Mouse (Mus musculus) adrenal gland (tissue): ENCODE results near the gene Pde8a.
"Not testable (repeated sequence)": the region's sequence is repeated elsewhere in the genome, so short reads cannot be mapped to it uniquely, and the experiment has no call there.

Experiments
- intact Hi-C: fragments of 180-260 bp; cut with DNase I; formaldehyde crosslinking; loops from one replicate; pipeline ENCODE4 v1.15.1; 2025
- long read RNA-seq, 2 experiments: library from polyadenylated mRNA; unstranded; transcript quantifications; one replicate each; pipeline ENCODE4 v2.0.0; 2020; ENCODE audit warnings: borderline replicate concordance in 1 of 2; ENCODE audit not compliant: insufficient replicate concordance in 1 of 2

Gene Pde8a
- long read RNA-seq, experiment 1, partial matches to known transcripts: 11 of 14 reads
- long read RNA-seq, experiment 1, other reads (novel, unspliced or antisense): 1 of 14 reads
- long read RNA-seq, experiment 2, partial matches to known transcripts: 29 of 35 reads
- long read RNA-seq, experiment 2, other reads (novel, unspliced or antisense): 2 of 35 reads

- intact Hi-C loops: loop anchor here (5.0 kb wide), 2 partner anchors 89 to 124 kb away; no protein-coding TSS in a partner anchor
These were observed at the start of gene Pde8a for GRCm38 (mm10) chr7:81213347-81214152. Pde8a (plus strand) TSS chr7:81213596.

- intact Hi-C loops: loop anchor here (2.0 to 10.0 kb wide), 2 partner anchors 140 to 172 kb away; no protein-coding TSS in a partner anchor
These were observed 49.0 kb upstream of the Pde8a start for GRCm38 (mm10) chr7:81164411-81164810.

DNA sequence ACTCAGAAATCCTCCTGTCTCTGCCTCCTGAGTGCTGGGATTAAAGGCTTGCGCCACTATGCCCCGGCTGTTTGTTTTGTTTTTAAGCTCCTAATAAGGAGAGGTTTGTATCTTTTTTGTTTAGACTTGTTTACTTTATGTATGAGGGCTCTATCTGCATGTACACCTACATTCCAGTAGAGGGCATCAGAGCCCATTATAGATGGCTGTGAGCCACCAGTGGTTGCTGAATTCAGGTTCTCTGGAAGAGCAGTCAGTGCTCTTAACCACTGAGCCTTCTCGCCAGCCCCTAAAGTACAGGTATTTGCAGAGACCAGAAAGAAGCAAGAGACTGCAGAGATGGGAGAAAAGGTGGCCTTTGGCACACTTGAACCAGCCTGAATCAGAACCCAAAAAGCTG, 46.3 kb upstream of the Pde8a start:
- intact Hi-C loops: loop anchor here (10.0 kb wide), 1 partner anchor 138 kb away; no protein-coding TSS in a partner anchor

GRCm38 (mm10) chr7:81169351-81169750, 44.0 kb upstream of the Pde8a start:
- intact Hi-C loops: loop anchor here (10.0 kb wide), 1 partner anchor 135 kb away; no protein-coding TSS in a partner anchor

GRCm38 (mm10) chr7:81173931-81174330, 39.5 kb upstream of the Pde8a start:
- intact Hi-C loops: no loop called here

DNA sequence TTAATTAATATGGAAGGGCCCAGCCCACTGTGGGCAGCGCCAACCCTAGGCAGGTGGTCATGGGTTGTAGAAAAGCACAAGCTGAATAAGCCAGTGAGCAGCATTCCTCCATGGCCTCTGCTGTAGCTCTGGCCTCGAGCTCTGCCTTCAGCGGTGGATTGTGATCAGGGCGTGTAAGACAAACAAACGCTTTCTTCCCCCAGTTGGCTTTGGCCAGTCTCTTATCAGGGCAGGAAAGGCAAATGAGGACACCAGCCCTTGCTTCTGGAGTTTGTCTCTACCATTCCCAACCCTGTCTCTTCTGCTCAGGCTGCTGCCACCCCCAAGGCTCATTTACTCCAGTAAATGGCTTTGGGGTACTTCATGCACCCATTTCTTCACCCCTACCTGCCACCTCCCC, 38.7 kb upstream of the Pde8a start:
- intact Hi-C loops: no loop called here

DNA sequence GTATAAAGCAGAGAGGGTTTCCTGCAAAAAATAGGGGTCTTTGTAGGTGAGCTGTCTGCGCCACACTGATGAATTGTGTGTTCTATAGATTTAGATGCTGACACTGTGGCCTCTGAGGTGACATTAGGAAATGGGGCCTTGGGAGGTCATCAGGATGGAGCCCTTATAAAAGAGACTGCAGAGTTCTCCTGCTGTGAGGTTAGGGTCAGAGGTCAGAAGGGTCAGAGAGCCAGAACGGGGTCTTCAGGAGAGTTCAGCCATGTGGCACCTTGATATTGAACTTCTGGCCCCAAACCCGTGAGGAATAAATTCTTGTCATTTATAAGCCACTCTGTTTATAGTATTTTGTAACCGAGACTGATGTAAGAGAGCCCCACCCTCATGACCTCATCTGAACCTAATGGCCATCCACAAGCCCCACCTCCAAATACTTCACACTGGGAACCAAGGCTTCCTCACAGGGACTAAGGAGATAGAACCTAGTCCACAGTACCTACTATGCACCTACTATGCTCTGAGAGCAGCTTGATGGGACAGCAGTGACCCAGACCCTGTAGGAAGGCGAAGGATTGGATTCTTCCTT, 37.1 kb upstream of the Pde8a start:
- intact Hi-C loops: no loop called here

- intact Hi-C loops: no loop called here
These were observed 33.9 kb upstream of the Pde8a start for GRCm38 (mm10) chr7:81179494-81179893.

GRCm38 (mm10) chr7:81182492-81183175, 30.8 kb upstream of the Pde8a start:
- intact Hi-C loops: no loop called here

- intact Hi-C loops: no loop called here
These were observed 30.2 kb upstream of the Pde8a start for GRCm38 (mm10) chr7:81183181-81183580.

DNA sequence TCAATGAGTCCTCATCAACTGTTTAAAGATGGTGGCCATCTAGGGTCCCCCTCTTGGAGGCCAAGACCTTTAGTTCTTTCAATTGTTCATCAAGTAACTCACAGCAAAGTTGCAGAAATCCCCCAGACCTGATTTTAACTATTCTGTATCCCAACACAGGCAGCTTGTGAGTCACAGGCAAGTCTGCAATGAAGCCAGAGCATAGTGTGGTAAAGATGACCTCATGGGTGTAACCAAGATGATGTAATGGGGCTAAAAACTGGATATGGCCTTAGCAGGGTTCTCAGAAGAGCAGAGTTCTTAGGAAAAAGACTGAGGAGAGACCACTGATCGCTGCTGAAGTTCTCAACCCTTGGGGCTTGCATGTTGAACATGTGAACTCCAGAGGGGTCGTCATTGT, 29.3 kb upstream of the Pde8a start:
- intact Hi-C loops: no loop called here

- intact Hi-C loops: no loop called here
These were observed 28.7 kb upstream of the Pde8a start for GRCm38 (mm10) chr7:81184651-81185050.

DNA sequence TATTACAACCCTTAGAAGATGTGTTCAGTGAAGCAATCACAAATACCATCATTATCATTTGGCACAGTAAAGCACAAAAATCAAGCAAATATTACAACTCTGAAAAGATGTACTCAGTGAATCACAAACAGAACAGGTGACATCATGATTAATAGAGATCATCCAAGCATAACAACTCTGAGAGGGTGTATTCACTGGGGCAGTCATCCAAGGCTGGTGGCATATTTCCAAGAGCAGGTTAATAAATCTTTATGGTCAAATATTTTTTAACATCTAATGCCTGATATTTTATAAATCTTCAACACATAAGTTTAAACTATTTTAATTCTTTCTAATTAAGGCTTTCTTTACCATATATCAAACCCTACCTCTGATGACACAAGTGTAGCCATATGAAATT, 27.4 kb upstream of the Pde8a start:
- intact Hi-C loops: not testable (repeated sequence)

- intact Hi-C loops: no loop called here
These were observed 24.2 kb upstream of the Pde8a start for GRCm38 (mm10) chr7:81189180-81189579.

DNA sequence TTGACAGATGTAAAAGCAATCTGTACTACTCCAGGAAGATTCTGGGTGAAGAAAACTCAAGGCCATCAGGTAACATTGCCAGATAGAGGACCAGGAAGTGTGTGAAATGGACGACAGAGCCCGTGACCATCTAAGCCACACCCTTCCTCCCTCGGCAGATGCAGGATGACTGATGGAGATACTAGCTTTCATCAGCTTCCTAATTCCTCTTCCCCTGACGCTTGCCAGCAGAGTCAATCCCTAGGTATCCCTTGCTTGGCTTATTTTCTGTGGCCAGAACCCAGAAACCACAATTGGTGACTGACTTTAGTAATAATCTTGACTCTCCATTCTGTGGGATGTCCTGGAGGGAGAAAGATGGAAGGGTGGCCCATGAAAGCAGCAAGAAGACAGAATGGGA, 17.9 kb upstream of the Pde8a start:
- intact Hi-C loops: no loop called here

DNA sequence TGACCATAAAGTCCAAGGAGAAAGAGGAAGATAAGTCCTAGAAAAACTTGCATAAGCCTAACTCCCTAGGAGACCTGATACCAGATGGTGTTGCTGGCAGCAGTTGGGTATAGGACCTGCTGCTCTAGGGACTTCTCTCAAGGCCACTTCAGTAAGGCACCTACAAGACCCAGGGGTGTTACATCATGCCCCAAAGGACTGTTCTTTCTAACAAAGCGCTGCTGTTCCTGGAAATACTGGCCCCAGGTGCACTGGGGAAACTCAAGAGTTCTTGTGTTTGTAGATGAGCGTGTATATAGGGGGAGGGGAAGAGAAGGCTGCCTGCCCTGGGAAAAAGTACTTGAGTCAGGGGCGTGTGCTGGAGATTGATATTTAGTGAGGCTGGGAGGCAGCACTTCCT, 16.6 kb upstream of the Pde8a start:
- intact Hi-C loops: no loop called here

GRCm38 (mm10) chr7:81198538-81198937, 14.9 kb upstream of the Pde8a start:
- intact Hi-C loops: no loop called here

DNA sequence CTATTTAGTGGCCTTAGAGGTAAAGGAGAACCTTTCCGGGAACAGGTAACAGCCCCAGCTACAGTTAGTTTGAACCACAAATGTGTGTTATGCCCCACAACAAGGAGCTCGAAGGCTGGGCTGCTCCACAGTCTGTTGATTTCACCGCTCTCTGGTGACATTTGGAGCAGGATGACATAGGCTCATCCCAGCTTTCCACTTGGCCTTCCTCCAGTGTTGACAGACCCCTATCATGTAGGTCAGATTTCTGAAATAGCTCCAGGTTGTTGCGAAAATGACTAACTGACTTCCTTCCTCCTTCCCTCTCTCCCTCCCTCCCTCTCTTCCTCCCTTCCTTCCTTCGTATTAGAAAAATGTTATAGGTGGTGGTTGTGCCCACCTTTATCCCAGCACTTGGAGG, 14.3 kb upstream of the Pde8a start:
- intact Hi-C loops: no loop called here

DNA sequence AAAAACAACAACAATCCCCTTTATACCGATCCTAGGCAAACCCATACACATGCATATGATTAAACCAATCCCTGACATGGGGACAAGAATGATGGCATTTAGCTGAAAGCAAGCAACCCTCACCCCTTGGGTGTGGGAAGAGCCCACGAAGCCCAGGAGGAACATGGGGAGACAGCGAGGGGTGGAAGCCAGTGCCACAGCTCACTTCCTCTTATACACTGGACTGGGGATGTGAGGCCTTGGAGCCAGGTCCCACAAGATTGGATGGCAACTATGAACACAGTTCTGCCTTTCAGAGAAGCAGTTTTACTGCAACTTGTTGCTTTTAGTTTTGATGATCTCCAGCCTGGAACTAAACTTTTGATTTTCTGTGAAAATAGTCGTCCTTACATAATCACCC, 13.6 kb upstream of the Pde8a start:
- intact Hi-C loops: no loop called here

DNA sequence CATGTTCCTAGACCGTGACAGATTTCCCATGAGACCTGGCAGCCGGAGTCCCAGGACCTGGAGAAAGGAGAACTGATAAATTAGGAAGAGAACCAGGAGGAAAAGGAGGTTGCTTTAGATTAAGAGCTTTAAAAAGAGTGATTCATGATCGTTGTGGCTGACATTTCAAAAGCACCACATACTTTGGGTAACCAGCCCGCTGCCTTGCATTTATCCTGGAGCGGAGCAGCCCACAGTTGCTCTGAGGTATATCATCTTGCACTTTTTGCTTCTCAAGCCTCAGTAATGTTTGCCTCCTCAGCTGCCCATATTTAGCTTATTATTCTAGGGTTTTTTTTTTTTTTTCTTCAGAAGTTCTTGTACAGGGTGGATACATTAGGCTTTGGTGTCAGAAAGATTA, 11.0 kb upstream of the Pde8a start:
- intact Hi-C loops: no loop called here

- intact Hi-C loops: not testable (repeated sequence)
These were observed 9.8 kb upstream of the Pde8a start for GRCm38 (mm10) chr7:81203576-81203975.

GRCm38 (mm10) chr7:81208944-81209343, 4.5 kb upstream of the Pde8a start:
- intact Hi-C loops: no loop called here
